Mouse (Mus musculus): Measurements from ENCODE around the gene Capn12. TPM values are rescaled to one million over a fixed set of nuclear protein-coding genes. Genes with fewer than 3 reads are reported as not detected.
A peak's percentile ranks its signal among the peaks of the same experiment; 100 is the strongest.
"Not testable (repeated sequence)": the region's sequence is repeated elsewhere in the genome, so short reads cannot be mapped to it uniquely, and the experiment has no call there.

Gene Capn12
- polyA plus RNA-seq, 1 experiment from 2014 or later = 0.29 TPM

DNA sequence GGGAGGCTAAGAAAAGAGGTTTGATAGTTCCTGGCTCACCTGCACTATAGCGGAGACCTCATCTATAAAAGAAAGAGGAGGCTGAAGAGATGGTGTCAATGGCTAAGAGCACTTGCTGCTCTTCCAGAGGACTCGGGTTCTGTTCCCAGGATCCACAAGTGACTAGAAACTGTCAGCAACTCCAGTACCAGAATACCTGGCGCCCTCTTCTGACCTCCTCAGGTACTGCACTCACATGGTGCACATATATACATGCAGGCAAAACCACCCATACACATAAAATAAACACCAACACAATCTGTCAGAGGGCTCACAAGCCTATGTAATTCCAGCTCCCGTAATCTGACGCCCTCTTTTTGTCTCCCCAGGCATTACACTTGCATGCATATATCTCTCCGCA, 20.3 kb upstream of the Capn12 start:
- Histone ChIP-seq H3K4me2 (ENCODE audit: low read depth, low read length) (no peak overlapping the region), H3K27me3 (replicated peaks; ENCODE audit: control insufficient read depth, insufficient read depth, low read length) (no peaks in the 10 kb centered on the region), H3K27ac (ENCODE audit: low read length) (no peak overlapping the region), H3K36me3 (ENCODE audit: control insufficient read depth, insufficient read depth, low read length) (no peaks in the 10 kb centered on the region), H3K4me1 (ENCODE audit: control insufficient read depth, insufficient read depth, low read length) (peaks cover 9% of the 10 kb centered on the region; the same call in 1 of the 2 replicates), H3K9ac (ENCODE audit: low read depth, low read length) (no peak overlapping the region), H3K9me3 (ENCODE audit: control insufficient read depth, low read length) (peaks cover 4% of the 10 kb centered on the region; the same call in 1 of the 2 replicates), H3K4me3 (ENCODE audit: low read length) (no peak overlapping the region)
- ATAC-seq = no peak
- WGBS = 89% methylated on average over 6 of the region's 6 CpGs

DNA sequence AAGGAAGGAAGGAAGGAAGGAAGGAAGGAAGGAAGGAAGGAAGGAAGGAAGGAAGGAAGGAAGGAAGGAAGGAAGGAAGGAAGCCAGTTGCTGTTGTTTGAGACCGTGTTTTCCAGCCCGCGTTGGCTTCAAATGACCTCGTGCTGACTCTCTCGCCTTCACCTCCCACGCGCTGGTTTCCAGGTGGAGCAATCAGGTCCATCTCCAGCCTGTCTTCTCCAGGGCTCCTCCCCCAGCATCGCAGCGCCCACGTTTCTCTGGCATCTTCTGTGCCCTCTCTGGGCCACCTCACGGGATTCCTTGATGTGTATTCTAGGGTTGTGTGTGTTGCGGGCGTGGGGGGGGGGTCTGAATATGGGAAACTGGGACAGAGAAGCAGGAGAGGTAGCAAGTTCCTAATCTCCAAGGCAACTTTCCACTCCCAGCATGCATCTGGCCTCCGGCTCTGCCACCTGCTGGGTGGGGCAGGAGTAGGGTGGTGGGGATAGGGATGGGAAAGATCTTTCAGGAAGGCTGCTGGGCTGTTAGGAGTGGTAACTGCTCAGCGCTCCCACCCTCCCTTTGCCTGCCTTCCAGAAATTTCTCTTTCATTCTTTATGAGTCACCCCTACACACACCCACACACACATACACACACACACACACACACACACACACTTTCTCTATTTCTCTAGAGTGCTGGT, 18.3 kb upstream of the Capn12 start:
- H3K27me3 ChIP-seq (replicated peaks; ENCODE audit: control insufficient read depth, insufficient read depth, low read length) = no peaks in the 10 kb centered on the region
- no peak overlapping the region for H3K4me2 ChIP-seq (ENCODE audit: low read depth, low read length)
- no peak overlapping the region for H3K9ac ChIP-seq (ENCODE audit: low read depth, low read length)
- H3K36me3 ChIP-seq (ENCODE audit: control insufficient read depth, insufficient read depth, low read length) = no peaks in the 10 kb centered on the region
- 76% methylated on average over 15 of the region's 15 CpGs for WGBS
- peaks cover 17% of the 10 kb centered on the region; the same call in 1 of the 2 replicates for H3K4me1 ChIP-seq (ENCODE audit: control insufficient read depth, insufficient read depth, low read length)
- no peak overlapping the region for H3K4me3 ChIP-seq (ENCODE audit: low read length)
- H3K27ac ChIP-seq (ENCODE audit: low read length) = no peak overlapping the region
- ATAC-seq = no peak
- H3K9me3 ChIP-seq (ENCODE audit: control insufficient read depth, low read length) = peaks cover 4% of the 10 kb centered on the region; the same call in 1 of the 2 replicates

GRCm38 (mm10) chr7:28863540-28863939, 17.7 kb upstream of the Capn12 start, which contains the start of gene Lgals7:
Gene Lgals7 (plus strand): TSS chr7:28863853.
- Histone ChIP-seq H3K9me3 (ENCODE audit: control insufficient read depth, low read length) (peaks cover 4% of the 10 kb centered on the region; the same call in 1 of the 2 replicates), H3K27ac (ENCODE audit: low read length) (no peak within 1 kb of the TSS), H3K4me1 (ENCODE audit: control insufficient read depth, insufficient read depth, low read length) (peaks cover 17% of the 10 kb centered on the region; the same call in 1 of the 2 replicates), H3K4me2 (ENCODE audit: low read depth, low read length) (no peak within 1 kb of the TSS), H3K4me3 (ENCODE audit: low read length) (no peak within 1 kb of the TSS), H3K9ac (ENCODE audit: low read depth, low read length) (peak within 1 kb of the TSS; percentile 25; the same call in 1 of the 2 replicates), H3K27me3 (replicated peaks; ENCODE audit: control insufficient read depth, insufficient read depth, low read length) (no peaks in the 10 kb centered on the region), H3K36me3 (ENCODE audit: control insufficient read depth, insufficient read depth, low read length) (no peaks in the 10 kb centered on the region)
- no peak for ATAC-seq
- 84% methylated on average over 6 of the region's 6 CpGs for WGBS

GRCm38 (mm10) chr7:28864288-28864750, 16.9 kb upstream of the Capn12 start:
- no peak for ATAC-seq
- H3K4me2 ChIP-seq (ENCODE audit: low read depth, low read length) = no peak overlapping the region
- WGBS = 50% methylated on average over 9 of the region's 9 CpGs

GRCm38 (mm10) chr7:28865481-28866300, 15.5 kb upstream of the Capn12 start:
- 37% methylated on average over 33 of the region's 33 CpGs for whole genome bisulfite sequencing
- H3K4me1 ChIP-seq (ENCODE audit: control insufficient read depth, insufficient read depth, low read length) = peaks cover 17% of the 10 kb centered on the region; the same call in 1 of the 2 replicates
- no peaks in the 10 kb centered on the region for H3K27me3 ChIP-seq (replicated peaks; ENCODE audit: control insufficient read depth, insufficient read depth, low read length)
- H3K36me3 ChIP-seq (ENCODE audit: control insufficient read depth, insufficient read depth, low read length) = no peaks in the 10 kb centered on the region
- H3K4me2 ChIP-seq (ENCODE audit: low read depth, low read length) = peak overlapping the region; percentile 55
- H3K27ac ChIP-seq (ENCODE audit: low read length) = 0 out of 2 replicates have a peak overlapping the region, but pooled peaks have one; percentile 7
- H3K9ac ChIP-seq (ENCODE audit: low read depth, low read length) = peak overlapping the region; percentile 60
- H3K9me3 ChIP-seq (ENCODE audit: control insufficient read depth, low read length) = peaks cover 4% of the 10 kb centered on the region; the same call in 1 of the 2 replicates
- peak; percentile 72 for ATAC-seq
- peak overlapping the region; percentile 28 for H3K4me3 ChIP-seq (ENCODE audit: low read length)

More at GRCm38 (mm10) chr7:28864288-28864750, 16.9 kb upstream of the Capn12 start:
- Histone ChIP-seq H3K27me3 (replicated peaks; ENCODE audit: control insufficient read depth, insufficient read depth, low read length) (no peaks in the 10 kb centered on the region), H3K4me1 (ENCODE audit: control insufficient read depth, insufficient read depth, low read length) (peaks cover 17% of the 10 kb centered on the region; the same call in 1 of the 2 replicates), H3K27ac (ENCODE audit: low read length) (no peak overlapping the region), H3K36me3 (ENCODE audit: control insufficient read depth, insufficient read depth, low read length) (no peaks in the 10 kb centered on the region), H3K4me3 (ENCODE audit: low read length) (no peak overlapping the region), H3K9ac (ENCODE audit: low read depth, low read length) (peak overlapping the region; percentile 25; the same call in 1 of the 2 replicates), H3K9me3 (ENCODE audit: control insufficient read depth, low read length) (peaks cover 4% of the 10 kb centered on the region; the same call in 1 of the 2 replicates)

GRCm38 (mm10) chr7:28866769-28867507, 14.3 kb upstream of the Capn12 start:
- H3K27ac ChIP-seq (ENCODE audit: low read length) = peak overlapping the region; percentile 15; the same call in 1 of the 2 replicates
- H3K4me3 ChIP-seq (ENCODE audit: low read length) = no peak overlapping the region
- peak; percentile 22; the same call in 1 of the 2 replicates for ATAC-seq
- H3K27me3 ChIP-seq (replicated peaks; ENCODE audit: control insufficient read depth, insufficient read depth, low read length) = no peaks in the 10 kb centered on the region
- H3K4me2 ChIP-seq (ENCODE audit: low read depth, low read length) = no peak overlapping the region
- H3K36me3 ChIP-seq (ENCODE audit: control insufficient read depth, insufficient read depth, low read length) = no peaks in the 10 kb centered on the region
- H3K9ac ChIP-seq (ENCODE audit: low read depth, low read length) = peak overlapping the region; percentile 50; the same call in 1 of the 2 replicates
- 87% methylated on average over 28 of the region's 28 CpGs for WGBS
- no peaks in the 10 kb centered on the region for H3K9me3 ChIP-seq (ENCODE audit: control insufficient read depth, low read length)
- H3K4me1 ChIP-seq (ENCODE audit: control insufficient read depth, insufficient read depth, low read length) = peaks cover 17% of the 10 kb centered on the region; the same call in 1 of the 2 replicates

DNA sequence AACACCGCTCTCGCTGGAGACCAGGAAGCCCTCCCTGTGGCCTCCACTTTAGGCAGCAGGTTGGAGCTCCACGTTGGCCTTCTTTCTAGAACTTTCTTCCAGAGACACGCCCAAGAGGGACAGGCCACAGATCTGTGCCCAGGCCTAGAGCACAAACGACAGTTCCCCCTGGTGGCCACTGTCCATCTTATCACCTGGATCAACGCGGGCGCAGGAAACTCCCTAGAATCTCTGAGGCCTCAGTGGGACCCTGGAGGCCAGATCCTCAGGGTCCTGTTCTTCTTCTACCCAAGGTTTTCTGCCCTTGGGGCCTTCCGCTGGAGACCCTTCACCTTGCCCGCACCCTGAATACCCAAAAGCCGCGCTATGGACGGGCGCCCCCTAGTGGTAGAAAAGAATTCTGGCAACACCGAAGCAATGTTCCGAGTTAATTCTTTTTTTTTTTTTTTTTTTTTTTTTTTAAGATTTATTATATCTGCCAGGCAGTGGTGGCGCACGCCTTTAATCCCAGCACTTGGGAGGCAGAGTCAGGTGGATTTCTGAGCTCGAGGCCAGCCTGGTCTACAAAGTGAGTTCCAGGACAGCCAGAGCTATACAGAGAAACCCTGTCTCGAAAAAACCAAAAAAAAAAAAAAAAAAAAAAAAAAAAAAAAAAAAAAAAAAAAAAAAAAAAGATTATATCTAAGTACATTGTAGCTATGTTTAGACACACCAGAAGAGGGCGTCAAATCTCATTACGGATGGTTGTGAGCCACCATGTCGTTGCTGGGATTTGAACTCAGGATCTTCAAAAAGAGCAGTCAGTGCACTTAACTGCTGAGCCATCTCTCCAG, 13.5 kb upstream of the Capn12 start:
- 26% methylated on average over 23 of the region's 23 CpGs for WGBS
- Histone ChIP-seq H3K27ac (ENCODE audit: low read length) (peak overlapping the region; percentile 15; the same call in 1 of the 2 replicates), H3K4me1 (ENCODE audit: control insufficient read depth, insufficient read depth, low read length) (peaks cover 17% of the 10 kb centered on the region; the same call in 1 of the 2 replicates), H3K9ac (ENCODE audit: low read depth, low read length) (peak overlapping the region; percentile 50; the same call in 1 of the 2 replicates), H3K4me3 (ENCODE audit: low read length) (peak overlapping the region; percentile 17; the same call in 1 of the 2 replicates), H3K4me2 (ENCODE audit: low read depth, low read length) (peak overlapping the region; percentile 44)
- not testable (repeated sequence) for H3K36me3 ChIP-seq (ENCODE audit: control insufficient read depth, insufficient read depth, low read length); H3K9me3 ChIP-seq (ENCODE audit: control insufficient read depth, low read length); H3K27me3 ChIP-seq (replicated peaks; ENCODE audit: control insufficient read depth, insufficient read depth, low read length)
- ATAC-seq = peak; percentile 68
